Mouse (Mus musculus) ovary, adult 10 weeks (tissue): ENCODE measurements around the gene Muc20. TPM values are rescaled to one million over a fixed set of nuclear protein-coding genes. Genes with fewer than 3 reads are reported as not detected.

ENCODE experiments used
- polyA plus RNA-seq: library from polyadenylated mRNA; stranded (reverse); fragments of 350-450 nt; fragmentation: Illumina TruSeq; extraction: RNeasy Lipid Tissue Mini Kit (QIAGEN cat#74804); gene quantifications from one replicate; pipeline ENCODE4 v1.2.3, GENCODE M21; 2014

The Muc20 gene
- 0.66 TPM for polyA plus RNA-seq

DNA sequence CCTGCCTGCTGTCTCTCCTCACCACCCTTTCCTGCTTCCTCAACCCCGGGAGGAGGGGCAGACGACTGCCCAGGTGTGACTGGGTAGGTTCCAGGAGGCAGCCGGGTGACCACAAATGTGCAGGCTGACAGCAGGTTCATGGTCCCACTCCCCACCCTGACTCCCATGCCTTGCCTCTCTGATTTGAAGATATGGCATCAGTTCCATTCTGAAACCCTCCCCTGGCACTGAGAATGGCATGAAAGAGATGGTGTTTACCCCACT, at the start of gene Muc20:
TSS of gene Muc20 (minus strand) at position 10 of the 264 bp plus-strand sequence.

DNA sequence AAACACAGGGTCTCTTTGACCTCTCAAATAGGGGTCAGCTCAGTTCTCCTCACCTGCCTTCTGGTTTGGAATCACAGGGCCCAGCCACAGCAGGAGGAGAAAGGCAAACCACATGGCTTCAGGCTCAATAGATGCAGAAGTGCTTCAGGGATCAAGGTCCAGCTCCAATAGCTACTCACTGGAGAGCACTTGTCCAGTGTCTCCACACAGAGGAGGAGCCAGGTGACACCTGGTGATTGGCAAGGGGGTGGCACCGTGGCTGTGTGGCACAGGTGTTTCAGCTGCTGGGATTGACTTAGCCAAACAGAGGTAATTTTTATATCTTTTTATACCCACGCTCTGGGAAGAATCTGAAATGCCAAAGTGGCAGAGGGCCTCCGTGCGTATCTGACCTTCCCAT, 13.1 kb upstream of the Muc20 start, which contains the start of gene Smbd1:
TSS of gene Smbd1 (minus strand) at position 157 of the 400 bp plus-strand sequence.

DNA sequence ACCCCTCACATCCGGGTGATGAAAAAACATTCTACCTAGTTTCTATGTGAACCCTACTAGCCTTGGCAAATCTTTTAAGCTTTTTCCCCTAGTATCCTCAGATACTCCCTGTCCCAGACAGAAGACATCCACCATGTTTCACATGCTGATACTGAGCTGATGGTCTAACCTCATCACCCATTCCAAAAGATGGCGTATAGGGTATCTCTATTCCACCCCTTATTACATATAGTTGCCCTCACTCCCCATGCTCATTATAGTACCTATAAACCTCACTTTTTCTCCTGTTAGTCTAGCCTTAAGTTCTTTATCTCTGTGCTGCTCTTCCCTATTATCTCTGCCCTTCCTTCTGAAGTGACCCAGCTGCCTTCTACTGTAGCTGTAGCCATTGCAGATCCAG, 61.6 kb downstream of the Muc20 start, which contains the start of gene Muc4:
TSS of gene Muc4 (plus strand) at position 301 of the 400 bp plus-strand sequence.

Other genes with a start within 250 kb of the Muc20 start
- gene Tfrc, start 188.5 kb downstream of the Muc20 start, polyA plus RNA-seq, result 56.9 TPM
- gene Tnk2, start 153.6 kb downstream of the Muc20 start, polyA plus RNA-seq, result 0.77 TPM
- 0.14 TPM for gene Muc4, start 61.5 kb downstream of the Muc20 start, polyA plus RNA-seq
- gene Smbd1, start 13.0 kb upstream of the Muc20 start, polyA plus RNA-seq, result not detected
- gene Fyttd1, start 80.1 kb upstream of the Muc20 start, polyA plus RNA-seq, result 206 TPM
- 12.0 TPM for gene Rubcn, start 80.3 kb upstream of the Muc20 start, polyA plus RNA-seq
- 34.4 TPM for gene Lrch3, start 116.7 kb upstream of the Muc20 start, polyA plus RNA-seq